Mouse (Mus musculus) right cerebral cortex, postnatal 4 days (tissue): ENCODE measurements around the gene Slc44a1.
A peak's percentile ranks its signal among the peaks of the same experiment; 100 is the strongest.

ENCODE experiments used
- DNase-seq: peaks from one replicate; pipeline ENCODE4 v3.0.0-alpha.2; 2022

Gene Slc44a1

GRCm38 (mm10) chr4:53474109-53474508 lies 33.9 kb downstream of the Slc44a1 start:
- DNase-seq: no peak

GRCm38 (mm10) chr4:53475230-53475952 lies 35.2 kb downstream of the Slc44a1 start:
- no peak for DNase-seq

GRCm38 (mm10) chr4:53478644-53479043 lies 38.4 kb downstream of the Slc44a1 start:
- DNase-seq: no peak

- no peak for DNase-seq
These were observed 47.3 kb downstream of the Slc44a1 start for GRCm38 (mm10) chr4:53487216-53488188.

- no peak for DNase-seq
These were observed 48.6 kb downstream of the Slc44a1 start for GRCm38 (mm10) chr4:53488803-53489202.

- DNase-seq: no peak
These were observed 50.2 kb downstream of the Slc44a1 start for GRCm38 (mm10) chr4:53490371-53490770.

GRCm38 (mm10) chr4:53491269-53491668 lies 51.1 kb downstream of the Slc44a1 start:
- no peak for DNase-seq

GRCm38 (mm10) chr4:53495646-53496045 lies 55.4 kb downstream of the Slc44a1 start:
- no peak for DNase-seq

GRCm38 (mm10) chr4:53502764-53503163 lies 62.6 kb downstream of the Slc44a1 start:
- DNase-seq: no peak

- peak; percentile 45 for DNase-seq
These were observed 72.1 kb downstream of the Slc44a1 start for GRCm38 (mm10) chr4:53512131-53512916.

- DNase-seq: no peak
These were observed 73.3 kb downstream of the Slc44a1 start for GRCm38 (mm10) chr4:53513276-53514081.

- no peak for DNase-seq
These were observed 75.9 kb downstream of the Slc44a1 start for GRCm38 (mm10) chr4:53516011-53516532.

- DNase-seq: no peak
These were observed 79.2 kb downstream of the Slc44a1 start for GRCm38 (mm10) chr4:53519429-53519828.

GRCm38 (mm10) chr4:53521028-53521427 lies 80.8 kb downstream of the Slc44a1 start:
- no peak for DNase-seq

- DNase-seq: no peak
These were observed 82.4 kb downstream of the Slc44a1 start for GRCm38 (mm10) chr4:53522655-53523054.

GRCm38 (mm10) chr4:53525503-53525902 lies 85.3 kb downstream of the Slc44a1 start:
- DNase-seq: no peak

GRCm38 (mm10) chr4:53525994-53526393 lies 85.8 kb downstream of the Slc44a1 start:
- DNase-seq: no peak

GRCm38 (mm10) chr4:53526446-53526845 lies 86.2 kb downstream of the Slc44a1 start:
- no peak for DNase-seq

GRCm38 (mm10) chr4:53535795-53536194 lies 95.6 kb downstream of the Slc44a1 start:
- DNase-seq: no peak

GRCm38 (mm10) chr4:53537101-53537500 lies 96.9 kb downstream of the Slc44a1 start:
- no peak for DNase-seq

- DNase-seq: no peak
These were observed 97.3 kb downstream of the Slc44a1 start for GRCm38 (mm10) chr4:53537539-53537938.

GRCm38 (mm10) chr4:53538600-53538999 lies 98.4 kb downstream of the Slc44a1 start:
- no peak for DNase-seq
